Mouse (Mus musculus) urinary bladder, adult 18-20 months (tissue): ENCODE data around the gene Cep44.

Source experiments
- DNase-seq, 2 experiments: peaks; one replicate each; pipeline ENCODE4 v3.0.0; 2022; ENCODE audit warnings: low spot score in 2 of 2, mixed read lengths in 2 of 2

Gene Cep44

DNA sequence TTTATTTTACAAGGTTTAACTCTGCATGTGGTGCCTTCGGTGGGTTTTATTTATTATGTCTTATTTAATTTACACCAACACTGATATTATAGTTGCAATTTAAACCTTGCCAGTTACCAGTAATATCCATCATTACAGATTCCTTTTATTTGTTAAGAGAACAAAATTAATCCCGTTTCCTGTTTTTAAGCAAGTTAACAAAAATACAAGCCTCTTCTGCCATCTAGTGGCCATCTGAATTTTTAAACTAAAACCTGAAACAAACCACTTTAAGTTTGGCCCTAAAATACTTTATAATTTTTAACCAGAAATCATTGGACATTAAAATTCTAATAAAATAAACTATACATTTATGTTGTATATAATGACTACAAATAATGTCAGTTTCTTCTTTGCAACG lies 64.8 kb downstream of the Cep44 start:
- DNase-seq, result no peak
